Mouse (Mus musculus) forebrain, embryonic 13.5 days (tissue): Measurements from ENCODE around the gene Gm5936. TPM values are rescaled to one million over a fixed set of nuclear protein-coding genes. Genes with fewer than 3 reads are reported as not detected.
A peak's percentile ranks its signal among the peaks of the same experiment; 100 is the strongest.
"Not testable (repeated sequence)": the region's sequence is repeated elsewhere in the genome, so short reads cannot be mapped to it uniquely, and the experiment has no call there.

ENCODE experiments used
- ATAC-seq: fragments of 200-750 bp; cut with Nextera tagmentation; 2 replicates; pipeline ENCODE4 v1.8.0; 2017
- H3K27ac ChIP-seq: fragments of 300-500 bp; sonication (generic); 2 replicates; pipeline ENCODE4 v1.5.1; 2015; ENCODE audit warnings: inconsistent platforms, mild to moderate bottlenecking, moderate library complexity
- H3K27me3 ChIP-seq: fragments of 300-500 bp; sonication (generic); 2 replicates; pipeline ENCODE4 v1.6.1; 2015; ENCODE audit warnings: mild to moderate bottlenecking, inconsistent platforms
- H3K36me3 ChIP-seq: fragments of 300-500 bp; sonication (generic); 2 replicates; pipeline ENCODE4 v1.6.1; 2015; ENCODE audit warnings: mild to moderate bottlenecking, inconsistent platforms; ENCODE audit not compliant: poor library complexity, severe bottlenecking
- H3K4me1 ChIP-seq: fragments of 300-500 bp; sonication (generic); 2 replicates; pipeline ENCODE4 v1.6.1; 2015; ENCODE audit warnings: inconsistent platforms
- H3K4me2 ChIP-seq: fragments of 300-500 bp; sonication (generic); 2 replicates; pipeline ENCODE4 v1.6.1; 2015; ENCODE audit warnings: inconsistent platforms, mild to moderate bottlenecking, moderate library complexity
- H3K4me3 ChIP-seq: fragments of 300-500 bp; sonication (generic); 2 replicates; pipeline ENCODE4 v1.5.1; 2015; ENCODE audit warnings: mild to moderate bottlenecking, inconsistent platforms
- H3K9ac ChIP-seq: fragments of 300-500 bp; sonication (generic); 2 replicates; pipeline ENCODE4 v1.6.1; 2015; ENCODE audit warnings: mild to moderate bottlenecking, inconsistent platforms
- H3K9me3 ChIP-seq: fragments of 300-500 bp; sonication (generic); replicated peaks from 2 replicates; pipeline ENCODE4 v1.6.1; 2016; ENCODE audit warnings: inconsistent platforms
- WGBS: fragments of 180-500 bp; shearing (Covaris S2); methylation state at CpG from one replicate; pipeline ENCODE4 v1.1.7; 2015; 5-methylcytosine and 5-hydroxymethylcytosine counted together
- polyA plus RNA-seq: library from polyadenylated mRNA; unstranded; fragments of >200 nt; fragmentation: Nextera tagmentation; extraction: Ambion mirVana; gene quantifications from 2 replicates; pipeline ENCODE4 v1.2.1, GENCODE M21; 2015

Gene Gm5936
- 0.13 and 0.25 TPM in 2 replicates for polyA plus RNA-seq

- H3K36me3 ChIP-seq, H3K9me3 ChIP-seq, H3K27ac ChIP-seq, H3K4me1 ChIP-seq, H3K4me3 ChIP-seq, H3K4me2 ChIP-seq, H3K9ac ChIP-seq, H3K27me3 ChIP-seq: not testable (repeated sequence)
- peak; percentile 43 for ATAC-seq
- WGBS: 52% methylated on average over 4 of the region's 5 CpGs
Measured at GRCm38 (mm10) chrX:74836842-74837522, at the start of gene Gm5936. Gm5936 (plus strand) TSS chrX:74837196.

GRCm38 (mm10) chrX:74856104-74856503, 19.1 kb downstream of the Gm5936 start:
- H3K4me3 ChIP-seq, H3K27me3 ChIP-seq, ATAC-seq, H3K27ac ChIP-seq, H3K4me1 ChIP-seq, H3K4me2 ChIP-seq, H3K36me3 ChIP-seq, H3K9me3 ChIP-seq, H3K9ac ChIP-seq: not testable (repeated sequence)
- WGBS: 94% methylated on average over 12 of the region's 12 CpGs

GRCm38 (mm10) chrX:74880123-74880522, 43.1 kb downstream of the Gm5936 start:
- H3K27me3 ChIP-seq, H3K27ac ChIP-seq, H3K9me3 ChIP-seq, H3K4me1 ChIP-seq, H3K4me3 ChIP-seq, H3K36me3 ChIP-seq, H3K9ac ChIP-seq, H3K4me2 ChIP-seq: not testable (repeated sequence)
- WGBS: 32% methylated on average over 4 of the region's 6 CpGs
- peak; percentile 43; the same call in 1 of the 2 replicates for ATAC-seq

Other genes with a start within 250 kb of the Gm5936 start
- not detected in 2 replicates for gene Olfr1325, start 244.5 kb upstream of the Gm5936 start, polyA plus RNA-seq
- 0.06 TPM in 1 of 2 replicates, not detected in the other for gene Gm5640, start 191.6 kb upstream of the Gm5936 start, polyA plus RNA-seq
- not detected in 2 replicates for gene Gm6890, start 96.3 kb upstream of the Gm5936 start, polyA plus RNA-seq
- 1.0 and 1.2 TPM in 2 replicates for gene Gab3, start 248.3 kb downstream of the Gm5936 start, polyA plus RNA-seq